Mouse (Mus musculus): ENCODE measurements at regions not wholly inside any gene's neighbourhood (a gene's known extent, or its start where the extent isn't known, plus 50 kb on each side); places are given as distances from the start of the nearest gene placed in this dataset.

DNA sequence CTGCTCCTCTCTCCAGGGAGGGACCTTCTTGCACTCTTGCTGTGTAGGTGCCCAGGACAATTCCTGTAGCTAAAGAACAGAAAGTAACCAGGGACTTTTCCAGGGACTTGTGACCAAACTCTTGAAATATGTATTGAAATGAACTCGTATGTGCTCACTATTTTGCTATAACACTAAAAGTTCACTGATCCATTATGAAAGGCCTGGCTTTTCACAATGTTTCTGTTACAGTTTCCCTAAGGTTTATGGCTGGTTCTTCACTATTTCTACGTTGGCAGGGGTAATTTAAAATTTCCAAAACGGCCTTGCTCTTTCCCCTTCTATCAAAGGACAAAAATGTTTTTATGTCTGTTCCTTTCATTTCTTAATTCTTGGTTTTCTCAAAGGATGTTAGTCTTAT is 90.2 kb upstream of the Sptbn1 start:
- no peak for TF ChIP-seq CTCF (IDR thresholded peaks at IDR 0.05; ENCODE audit: low read depth)
- Histone ChIP-seq H3K27ac (ENCODE audit: low read depth) (no peak overlapping the region), H3K36me3 (ENCODE audit: insufficient read depth) (no peaks in the 10 kb centered on the region), H3K4me2 (no peak overlapping the region), H3K4me1 (ENCODE audit: insufficient read depth) (no peaks in the 10 kb centered on the region), H3K4me3 (ENCODE audit: low read depth, low read length) (no peak overlapping the region), H3K9ac (no peak overlapping the region), H3K9me3 (ENCODE audit: low read depth, low read length) (no peaks in the 10 kb centered on the region), H3K27me3 (ENCODE audit: insufficient read depth, low read length) (no peaks in the 10 kb centered on the region)
- no peak for ATAC-seq (ENCODE audit: insufficient read depth)
- 67% methylated on average over 3 of the region's 3 CpGs for WGBS
- DNase-seq = no peak

- H3K4me1 ChIP-seq (ENCODE audit: insufficient read depth) = no peaks in the 10 kb centered on the region
- H3K9ac ChIP-seq = no peak overlapping the region
- no peak overlapping the region for H3K4me2 ChIP-seq
- no peak for TF ChIP-seq CTCF (IDR thresholded peaks at IDR 0.05; ENCODE audit: low read depth)
- H3K36me3 ChIP-seq (ENCODE audit: insufficient read depth) = no peaks in the 10 kb centered on the region
- H3K4me3 ChIP-seq (ENCODE audit: low read depth, low read length) = no peak overlapping the region
- H3K27me3 ChIP-seq (ENCODE audit: insufficient read depth, low read length) = no peaks in the 10 kb centered on the region
- DNase-seq (no peak), ATAC-seq (ENCODE audit: insufficient read depth) (no peak)
- no peak overlapping the region for H3K27ac ChIP-seq (ENCODE audit: low read depth)
- no peaks in the 10 kb centered on the region for H3K9me3 ChIP-seq (ENCODE audit: low read depth, low read length)
Measured at GRCm38 (mm10) chr11:30355356-30355755, 87.4 kb upstream of the Sptbn1 start.

DNA sequence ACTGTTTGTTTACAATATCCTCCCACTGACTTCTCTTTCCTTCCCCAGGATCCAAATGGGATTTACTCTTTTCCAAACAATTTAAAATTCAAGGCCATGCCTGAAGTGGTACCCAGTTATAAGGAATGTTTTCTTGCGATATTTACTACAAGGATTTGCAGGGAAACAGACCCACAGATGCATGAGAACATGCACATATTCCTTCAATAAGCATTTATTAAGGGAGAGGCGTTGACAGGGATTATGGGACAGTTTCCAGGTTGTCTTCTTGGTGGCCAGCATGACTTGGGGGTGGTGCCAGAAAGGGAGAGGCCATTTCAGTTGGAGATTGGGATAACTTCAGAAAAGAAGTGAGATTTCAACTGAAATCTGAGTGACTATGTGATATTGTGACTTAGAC is 58.4 kb upstream of the Sptbn1 start:
- no peak overlapping the region for H3K4me3 ChIP-seq (ENCODE audit: low read depth, low read length)
- DNase-seq (peak; percentile 58), ATAC-seq (ENCODE audit: insufficient read depth) (peak; percentile 17; the same call in 1 of the 2 replicates)
- H3K27ac ChIP-seq (ENCODE audit: low read depth) = 0 out of 2 replicates have a peak overlapping the region, but pooled peaks have one; percentile 25
- H3K9ac ChIP-seq = no peak overlapping the region
- no peak for TF ChIP-seq CTCF (IDR thresholded peaks at IDR 0.05; ENCODE audit: low read depth)
- H3K4me2 ChIP-seq = no peak overlapping the region
- H3K4me1 ChIP-seq (ENCODE audit: insufficient read depth) = no peaks in the 10 kb centered on the region
- no peaks in the 10 kb centered on the region for H3K9me3 ChIP-seq (ENCODE audit: low read depth, low read length)
- 48% methylated on average over 2 of the region's 2 CpGs for WGBS
- H3K27me3 ChIP-seq (ENCODE audit: insufficient read depth, low read length) = no peaks in the 10 kb centered on the region
- no peaks in the 10 kb centered on the region for H3K36me3 ChIP-seq (ENCODE audit: insufficient read depth)

All from lung, embryonic 14.5 days (tissue).